ENCODE assay signal across 29 mouse cellular contexts in genomic region chr10:75482919-75483483, GRCm38 (mm10). TPM values are rescaled to one million over a fixed set of nuclear protein-coding genes. Genes with fewer than 3 reads are reported as not detected.
DNase-seq lines count a peak whose midpoint lies in the region; ATAC-seq and TF ChIP-seq lines count a peak whose summit lies in the region.
"Had no signal": no experiment of that assay in that cellular context is flagged by ENCODE, and none has a peak within 500 bp of the region (broad histone marks: within the 10 kb centered on the region; RNA-seq: fewer than 3 reads in every experiment).

No protein-coding gene starts in this region.

- H3K4me1 ChIP-seq in embryonic facial prominence, embryonic 14.5 days (ENCODE audit: control insufficient read depth, insufficient read depth, low read length) = no peaks in the 10 kb centered on the region
- H3K4me1 ChIP-seq in embryonic facial prominence, embryonic 10.5 days = no peaks in the 10 kb centered on the region
- no peaks in the 10 kb centered on the region for H3K4me1 ChIP-seq in heart, embryonic 10.5 days
- no peaks in the 10 kb centered on the region for H3K4me1 ChIP-seq in heart, adult 2 months (ENCODE audit: control insufficient read depth, insufficient read depth, low read length)
- no peaks in the 10 kb centered on the region for H3K4me1 ChIP-seq in midbrain, postnatal 0 days (ENCODE audit: insufficient read depth, low read length)
- no peaks in the 10 kb centered on the region for H3K4me1 ChIP-seq in midbrain, embryonic 13.5 days (replicated peaks)
- H3K4me1 ChIP-seq: embryonic facial prominence, embryonic 12.5 days; embryonic facial prominence, embryonic 15.5 days; forebrain, embryonic 10.5 days; forebrain, embryonic 12.5 days had no signal

- no peak overlapping the region for H3K4me3 ChIP-seq in embryonic facial prominence, embryonic 14.5 days (ENCODE audit: low read depth, low read length)
- no peak overlapping the region for H3K4me3 ChIP-seq in embryonic facial prominence, embryonic 10.5 days
- H3K4me3 ChIP-seq in heart, embryonic 10.5 days = no peak overlapping the region
- H3K4me3 ChIP-seq in heart, adult 2 months = no peak overlapping the region
- no peak overlapping the region for H3K4me3 ChIP-seq in midbrain, postnatal 0 days (ENCODE audit: low read depth, low read length)
- H3K4me3 ChIP-seq in midbrain, embryonic 13.5 days (replicated peaks) = no peak overlapping the region
- H3K4me3 ChIP-seq: embryonic facial prominence, embryonic 12.5 days; embryonic facial prominence, embryonic 15.5 days; erythroblast, embryonic 14.5 days; forebrain, embryonic 10.5 days; forebrain, embryonic 12.5 days had no signal

- 74% methylated on average over 11 of the region's 11 CpGs for WGBS in embryonic facial prominence, embryonic 14.5 days
- 88% methylated on average over 11 of the region's 11 CpGs for WGBS in embryonic facial prominence, embryonic 10.5 days
- WGBS in heart, embryonic 10.5 days = 83% methylated on average over 11 of the region's 11 CpGs
- WGBS in heart, adult 2 months = 91% methylated on average over 11 of the region's 11 CpGs
- 78% methylated on average over 11 of the region's 11 CpGs for WGBS in midbrain, postnatal 0 days
- WGBS in midbrain, embryonic 13.5 days = 88% methylated on average over 11 of the region's 11 CpGs

- H3K36me3 ChIP-seq in embryonic facial prominence, embryonic 14.5 days (ENCODE audit: control insufficient read depth, insufficient read depth, low read length) = no peaks in the 10 kb centered on the region
- H3K36me3 ChIP-seq in embryonic facial prominence, embryonic 10.5 days (replicated peaks) = no peaks in the 10 kb centered on the region
- H3K36me3 ChIP-seq in heart, embryonic 10.5 days = no peaks in the 10 kb centered on the region
- no peaks in the 10 kb centered on the region for H3K36me3 ChIP-seq in heart, adult 2 months (ENCODE audit: control insufficient read depth, insufficient read depth, low read length)
- no peaks in the 10 kb centered on the region for H3K36me3 ChIP-seq in midbrain, postnatal 0 days (ENCODE audit: insufficient read depth, low read length)
- H3K36me3 ChIP-seq in midbrain, embryonic 13.5 days = no peaks in the 10 kb centered on the region
- H3K36me3 ChIP-seq: embryonic facial prominence, embryonic 12.5 days; embryonic facial prominence, embryonic 15.5 days; forebrain, embryonic 10.5 days; forebrain, embryonic 12.5 days; G1E had no signal

- H3K27ac ChIP-seq in embryonic facial prominence, embryonic 14.5 days (replicated peaks; ENCODE audit: low read depth, low read length) = no peak overlapping the region
- H3K27ac ChIP-seq in embryonic facial prominence, embryonic 10.5 days (replicated peaks) = no peak overlapping the region
- no peak overlapping the region for H3K27ac ChIP-seq in heart, embryonic 10.5 days
- H3K27ac ChIP-seq in heart, adult 2 months = no peak overlapping the region
- H3K27ac ChIP-seq in midbrain, postnatal 0 days (ENCODE audit: low read depth, low read length) = no peak overlapping the region
- H3K27ac ChIP-seq in midbrain, embryonic 13.5 days = no peak overlapping the region
- H3K27ac ChIP-seq: embryonic facial prominence, embryonic 12.5 days; embryonic facial prominence, embryonic 15.5 days; forebrain, embryonic 10.5 days; forebrain, embryonic 12.5 days had no signal

- no peaks in the 10 kb centered on the region for H3K9me3 ChIP-seq in embryonic facial prominence, embryonic 14.5 days (ENCODE audit: control insufficient read depth, low read length)
- no peaks in the 10 kb centered on the region for H3K9me3 ChIP-seq in embryonic facial prominence, embryonic 10.5 days
- H3K9me3 ChIP-seq in heart, embryonic 10.5 days = no peaks in the 10 kb centered on the region
- H3K9me3 ChIP-seq in midbrain, postnatal 0 days (ENCODE audit: low read length) = no peaks in the 10 kb centered on the region
- no peaks in the 10 kb centered on the region for H3K9me3 ChIP-seq in midbrain, embryonic 13.5 days
- H3K9me3 ChIP-seq: embryonic facial prominence, embryonic 12.5 days; embryonic facial prominence, embryonic 15.5 days; forebrain, embryonic 10.5 days; forebrain, embryonic 12.5 days; G1E had no signal

- no peak for TF ChIP-seq EP300 in heart, adult 2 months (IDR thresholded peaks at IDR 0.05; ENCODE audit: insufficient read depth, low read depth, low read length)

- H3K4me2 ChIP-seq in embryonic facial prominence, embryonic 14.5 days (ENCODE audit: low read depth, low read length) = no peak overlapping the region
- no peak overlapping the region for H3K4me2 ChIP-seq in midbrain, postnatal 0 days (ENCODE audit: low read depth, low read length, poor library complexity, severe bottlenecking)
- no peak overlapping the region for H3K4me2 ChIP-seq in midbrain, embryonic 13.5 days (replicated peaks)
- H3K4me2 ChIP-seq: embryonic facial prominence, embryonic 12.5 days; embryonic facial prominence, embryonic 15.5 days; forebrain, embryonic 12.5 days had no signal

- peak; percentile 12 for DNase-seq in embryonic facial prominence, embryonic 14.5 days (ENCODE audit: low spot score)
- DNase-seq in embryonic facial prominence, embryonic 10.5 days (ENCODE audit: low spot score) = no peak
- DNase-seq in heart, embryonic 10.5 days (ENCODE audit: low spot score) = peak; percentile 48
- no peak for DNase-seq in heart, adult 2 months
- peak; percentile 2 for DNase-seq in midbrain, postnatal 0 days (ENCODE audit: low spot score)
- no peak for DNase-seq in lung, postnatal 36 days
- DNase-seq: adrenal gland, adult 8-10 months; adrenal gland, postnatal 25 days; B cell, adult 2 months; cerebellum, adult 11 months; cerebellum, adult 18-20 months; cerebellum, adult 8-10 months; cerebellum, adult 9-11 months; cerebellum, postnatal 14 days; cerebellum, postnatal 36 days; embryo, embryonic 11 days had no signal

- ATAC-seq in embryonic facial prominence, embryonic 14.5 days (ENCODE audit: low read depth) = no peak
- ATAC-seq in midbrain, postnatal 0 days (ENCODE audit: low FRiP score) = no peak
- ATAC-seq in midbrain, embryonic 13.5 days = no peak
- ATAC-seq: activated CD4-positive, CD25-positive, alpha-beta regulatory T cell, adult 4 months; CD4-positive, CD25-positive, alpha-beta regulatory T cell, adult 4 months; forebrain, embryonic 14.5 days; forebrain, embryonic 16.5 days; Patski had no signal

- no peaks in the 10 kb centered on the region for H3K79me2 ChIP-seq in heart, adult 2 months (replicated peaks; ENCODE audit: control insufficient read depth, insufficient read depth, low read length)

- no peaks in the 10 kb centered on the region for H3K27me3 ChIP-seq in embryonic facial prominence, embryonic 14.5 days (replicated peaks; ENCODE audit: control insufficient read depth, insufficient read depth, low read length)
- no peaks in the 10 kb centered on the region for H3K27me3 ChIP-seq in embryonic facial prominence, embryonic 10.5 days (replicated peaks; ENCODE audit: low read depth, poor library complexity, severe bottlenecking)
- H3K27me3 ChIP-seq in heart, embryonic 10.5 days (ENCODE audit: insufficient read depth, poor library complexity, severe bottlenecking) = no peaks in the 10 kb centered on the region
- no peaks in the 10 kb centered on the region for H3K27me3 ChIP-seq in heart, adult 2 months (ENCODE audit: control insufficient read depth, insufficient read depth, low read length)
- H3K27me3 ChIP-seq in midbrain, postnatal 0 days (ENCODE audit: insufficient read depth, low read length) = no peaks in the 10 kb centered on the region
- H3K27me3 ChIP-seq in midbrain, embryonic 13.5 days = no peaks in the 10 kb centered on the region
- H3K27me3 ChIP-seq: CH12.LX; embryonic facial prominence, embryonic 12.5 days; forebrain, embryonic 12.5 days; Patski had no signal

- no peak for TF ChIP-seq CTCF in heart, adult 2 months (IDR thresholded peaks at IDR 0.05)
- TF ChIP-seq CTCF in midbrain, postnatal 0 days (IDR thresholded peaks at IDR 0.05) = no peak

- intact Hi-C loops in heart, adult 2 months (cut with DNase I) = no loop called here

- H3K9ac ChIP-seq in embryonic facial prominence, embryonic 14.5 days (ENCODE audit: low read depth, low read length) = no peak overlapping the region
- no peak overlapping the region for H3K9ac ChIP-seq in heart, adult 2 months (ENCODE audit: low read depth, low read length)
- no peak overlapping the region for H3K9ac ChIP-seq in midbrain, postnatal 0 days (replicated peaks; ENCODE audit: low read length, poor library complexity, severe bottlenecking)
- H3K9ac ChIP-seq in midbrain, embryonic 13.5 days (replicated peaks) = no peak overlapping the region
- H3K9ac ChIP-seq: embryonic facial prominence, embryonic 12.5 days; embryonic facial prominence, embryonic 15.5 days; forebrain, embryonic 12.5 days had no signal

- no peak for TF ChIP-seq POLR2A in heart, adult 2 months (IDR thresholded peaks at IDR 0.05; ENCODE audit: insufficient read depth, low read depth, low read length)

RNA-seq across cellular contexts. Expression of gene Snrpd3, which starts 34.4 kb away (rescaled TPM):
- polyA plus RNA-seq in embryonic facial prominence, embryonic 14.5 days (2014; fragmentation: Nextera tagmentation; extraction: Ambion mirVana) = 147 and 162 TPM in 2 replicates
- 297 and 303 TPM in 2 replicates for polyA plus RNA-seq in embryonic facial prominence, embryonic 10.5 days (2016; fragmentation: Nextera tagmentation; extraction: Ambion mirVana)
- polyA plus RNA-seq in heart, embryonic 10.5 days (2016; fragmentation: Nextera tagmentation; extraction: Ambion mirVana) = 139 and 148 TPM in 2 replicates
- total RNA-seq in heart, adult 2 months (2021) = 10 to 100 TPM; 61.1 to 65.8 TPM
- 20.8 and 24.8 TPM in 2 replicates for polyA plus RNA-seq in heart, adult 2 months (2012; rRNA removed)
- total RNA-seq in midbrain, postnatal 0 days (2014; rRNA removed) = 17.2 and 20.4 TPM in 2 replicates
- polyA plus RNA-seq in midbrain, postnatal 0 days (2015; fragmentation: Nextera tagmentation; extraction: Ambion mirVana) = 137 and 143 TPM in 2 replicates
- 167 and 178 TPM in 2 replicates for polyA plus RNA-seq in midbrain, embryonic 13.5 days (2015; fragmentation: Nextera tagmentation; extraction: Ambion mirVana)

RNA-seq across cellular contexts. Expression of gene Gucd1, which starts 34.8 kb away (rescaled TPM):
- 32.9 and 35.8 TPM in 2 replicates for polyA plus RNA-seq in embryonic facial prominence, embryonic 14.5 days (2014; fragmentation: Nextera tagmentation; extraction: Ambion mirVana)
- polyA plus RNA-seq in embryonic facial prominence, embryonic 10.5 days (2016; fragmentation: Nextera tagmentation; extraction: Ambion mirVana) = 30.0 and 31.9 TPM in 2 replicates
- 24.0 and 28.8 TPM in 2 replicates for polyA plus RNA-seq in heart, embryonic 10.5 days (2016; fragmentation: Nextera tagmentation; extraction: Ambion mirVana)
- total RNA-seq in heart, adult 2 months (2021) = 10 to 100 TPM; 33.2 to 37.7 TPM
- polyA plus RNA-seq in heart, adult 2 months (2012; rRNA removed) = 44.7 and 50.3 TPM in 2 replicates
- total RNA-seq in midbrain, postnatal 0 days (2014; rRNA removed) = 41.2 and 48.0 TPM in 2 replicates
- polyA plus RNA-seq in midbrain, postnatal 0 days (2015; fragmentation: Nextera tagmentation; extraction: Ambion mirVana) = 12.6 and 14.4 TPM in 2 replicates
- polyA plus RNA-seq in midbrain, embryonic 13.5 days (2015; fragmentation: Nextera tagmentation; extraction: Ambion mirVana) = 23.7 and 27.3 TPM in 2 replicates

Comparison
In these comparisons a context has a peak if more than half of its experiments do, and no peak if none do; other contexts are left out.
1. DNase-seq: peak in embryonic facial prominence, embryonic 14.5 days (single experiment), heart, embryonic 10.5 days (single experiment) and midbrain, postnatal 0 days (single experiment); none in embryonic facial prominence, embryonic 10.5 days (single experiment), heart, adult 2 months (0 of 2) and lung, postnatal 36 days (single experiment).